10 mouse cellular contexts compared by ENCODE assay signal in genomic region chr6:83392166-83392780, GRCm38 (mm10). TPM values are rescaled to one million over a fixed set of nuclear protein-coding genes. Genes with fewer than 3 reads are reported as not detected.
A peak's percentile ranks its signal among the peaks of the same experiment; 100 is the strongest.
DNase-seq lines count a peak whose midpoint lies in the region; ATAC-seq lines count a peak whose summit lies in the region.
"Had no signal": no experiment of that assay in that cellular context is flagged by ENCODE, and none has a peak within 500 bp of the region (broad histone marks: within the 10 kb centered on the region; RNA-seq: fewer than 3 reads in every experiment).

No protein-coding gene starts in this region.

- no peaks in the 10 kb centered on the region for H3K27me3 ChIP-seq in forebrain, embryonic 15.5 days
- H3K27me3 ChIP-seq in forebrain, embryonic 12.5 days, result no peaks in the 10 kb centered on the region
- H3K27me3 ChIP-seq in embryonic facial prominence, embryonic 15.5 days, result no peaks in the 10 kb centered on the region
- no peaks in the 10 kb centered on the region for H3K27me3 ChIP-seq in lung, embryonic 16.5 days (ENCODE audit: control insufficient read depth, insufficient read depth, low read depth, low read length)
- no peaks in the 10 kb centered on the region for H3K27me3 ChIP-seq in intestine, embryonic 16.5 days (replicated peaks; ENCODE audit: control insufficient read depth, insufficient read depth, low read length)
- H3K27me3 ChIP-seq: liver, embryonic 15.5 days had no signal

- ATAC-seq in forebrain, embryonic 15.5 days (replicated peaks), result no peak; the same call in 1 of the 2 replicates
- no peak for ATAC-seq in forebrain, embryonic 12.5 days (ENCODE audit: low FRiP score)
- ATAC-seq in embryonic facial prominence, embryonic 15.5 days (ENCODE audit: insufficient number of reproducible peaks, low FRiP score, low TSS enrichment, low read depth), result no peak
- ATAC-seq in lung, embryonic 16.5 days (ENCODE audit: low read depth), result 0 out of 2 replicates have a peak, but pooled peaks have one; percentile 31
- ATAC-seq in erythroblast, adult 5-6 weeks (replicated peaks; ENCODE audit: low FRiP score, poor library complexity, severe bottlenecking), result no peak
- no peak for ATAC-seq in intestine, embryonic 16.5 days

- H3K4me3 ChIP-seq in forebrain, embryonic 15.5 days, result no peak overlapping the region
- no peak overlapping the region for H3K4me3 ChIP-seq in forebrain, embryonic 12.5 days (replicated peaks)
- no peak overlapping the region for H3K4me3 ChIP-seq in embryonic facial prominence, embryonic 15.5 days (replicated peaks)
- no peak overlapping the region for H3K4me3 ChIP-seq in lung, embryonic 16.5 days (ENCODE audit: low read length)
- H3K4me3 ChIP-seq in intestine, embryonic 16.5 days (ENCODE audit: low read length), result no peak overlapping the region
- H3K4me3 ChIP-seq: liver, embryonic 15.5 days had no signal

- H3K9me3 ChIP-seq in forebrain, embryonic 15.5 days, result no peaks in the 10 kb centered on the region
- H3K9me3 ChIP-seq in forebrain, embryonic 12.5 days, result no peaks in the 10 kb centered on the region
- no peaks in the 10 kb centered on the region for H3K9me3 ChIP-seq in embryonic facial prominence, embryonic 15.5 days (replicated peaks)
- no peaks in the 10 kb centered on the region for H3K9me3 ChIP-seq in lung, embryonic 16.5 days (ENCODE audit: control insufficient read depth, low read length)
- no peaks in the 10 kb centered on the region for H3K9me3 ChIP-seq in intestine, embryonic 16.5 days (ENCODE audit: control insufficient read depth, low read length)
- H3K9me3 ChIP-seq: liver, embryonic 15.5 days had no signal

- no peak overlapping the region for H3K9ac ChIP-seq in forebrain, embryonic 15.5 days (replicated peaks)
- H3K9ac ChIP-seq in forebrain, embryonic 12.5 days, result no peak overlapping the region
- no peak overlapping the region for H3K9ac ChIP-seq in embryonic facial prominence, embryonic 15.5 days
- no peak overlapping the region for H3K9ac ChIP-seq in lung, embryonic 16.5 days (ENCODE audit: low read length)
- no peak overlapping the region for H3K9ac ChIP-seq in intestine, embryonic 16.5 days (ENCODE audit: low read depth, low read length)
- H3K9ac ChIP-seq: liver, embryonic 15.5 days had no signal

- no peak overlapping the region for H3K4me2 ChIP-seq in forebrain, embryonic 15.5 days (replicated peaks)
- no peak overlapping the region for H3K4me2 ChIP-seq in forebrain, embryonic 12.5 days
- H3K4me2 ChIP-seq in embryonic facial prominence, embryonic 15.5 days (replicated peaks), result no peak overlapping the region
- no peak overlapping the region for H3K4me2 ChIP-seq in lung, embryonic 16.5 days (ENCODE audit: low read depth, low read length)
- no peak overlapping the region for H3K4me2 ChIP-seq in intestine, embryonic 16.5 days (ENCODE audit: low read depth, low read length)
- H3K4me2 ChIP-seq: liver, embryonic 15.5 days had no signal

- peak; percentile 43 for DNase-seq in layer of hippocampus, adult 9-11 months
- DNase-seq in layer of hippocampus, adult 9-10 months (ENCODE audit: low spot score), result no peak
- DNase-seq: thymus, postnatal 14 days had no signal

- peaks cover 15% of the 10 kb centered on the region for H3K4me1 ChIP-seq in forebrain, embryonic 15.5 days
- no peaks in the 10 kb centered on the region for H3K4me1 ChIP-seq in forebrain, embryonic 12.5 days
- peaks cover 25% of the 10 kb centered on the region for H3K4me1 ChIP-seq in embryonic facial prominence, embryonic 15.5 days
- H3K4me1 ChIP-seq in lung, embryonic 16.5 days (replicated peaks; ENCODE audit: control insufficient read depth, insufficient read depth, low read length), result peaks cover 6% of the 10 kb centered on the region; the same call in 1 of the 2 replicates
- H3K4me1 ChIP-seq in intestine, embryonic 16.5 days (ENCODE audit: control insufficient read depth, insufficient read depth, low read length), result 0 out of 2 replicates have a peak, but pooled peaks cover 4% of the 10 kb centered on the region

- 74% methylated on average over 8 of the region's 8 CpGs for WGBS in forebrain, embryonic 15.5 days
- WGBS in forebrain, embryonic 12.5 days, result 93% methylated on average over 8 of the region's 8 CpGs
- WGBS in embryonic facial prominence, embryonic 15.5 days, result 64% methylated on average over 8 of the region's 8 CpGs
- WGBS in lung, embryonic 16.5 days, result 62% methylated on average over 8 of the region's 8 CpGs
- 72% methylated on average over 8 of the region's 8 CpGs for WGBS in intestine, embryonic 16.5 days

- H3K27ac ChIP-seq in forebrain, embryonic 15.5 days (replicated peaks), result 0 out of 2 replicates have a peak overlapping the region, but pooled peaks have one; percentile 2
- no peak overlapping the region for H3K27ac ChIP-seq in forebrain, embryonic 12.5 days
- H3K27ac ChIP-seq in embryonic facial prominence, embryonic 15.5 days (replicated peaks), result peak overlapping the region; percentile 70
- H3K27ac ChIP-seq in lung, embryonic 16.5 days (ENCODE audit: low read length), result peak overlapping the region; percentile 34
- no peak overlapping the region for H3K27ac ChIP-seq in intestine, embryonic 16.5 days (ENCODE audit: low read length)
- H3K27ac ChIP-seq: liver, embryonic 15.5 days had no signal

- H3K36me3 ChIP-seq in forebrain, embryonic 15.5 days, result peaks cover 31% of the 10 kb centered on the region
- H3K36me3 ChIP-seq in forebrain, embryonic 12.5 days (replicated peaks), result peaks cover 63% of the 10 kb centered on the region
- H3K36me3 ChIP-seq in embryonic facial prominence, embryonic 15.5 days, result peaks cover 37% of the 10 kb centered on the region
- H3K36me3 ChIP-seq in lung, embryonic 16.5 days (ENCODE audit: control insufficient read depth, insufficient read depth, low read length), result peaks cover 21% of the 10 kb centered on the region
- peaks cover 9% of the 10 kb centered on the region for H3K36me3 ChIP-seq in intestine, embryonic 16.5 days (ENCODE audit: control insufficient read depth, insufficient read depth, low read length)

RNA-seq across cellular contexts. Expression of gene Bola3, which starts 43.3 kb away (rescaled TPM):
- 58.8 and 59.7 TPM in 2 replicates for polyA plus RNA-seq in forebrain, embryonic 15.5 days (2015; fragmentation: Nextera tagmentation; extraction: Ambion mirVana)
- polyA plus RNA-seq in forebrain, embryonic 12.5 days (2016; fragmentation: Nextera tagmentation; extraction: Ambion mirVana), result 106 and 109 TPM in 2 replicates
- 105 and 113 TPM in 2 replicates for polyA plus RNA-seq in embryonic facial prominence, embryonic 15.5 days (2015; fragmentation: Nextera tagmentation; extraction: Ambion mirVana)
- polyA plus RNA-seq in lung, embryonic 16.5 days (2015; fragmentation: Nextera tagmentation; extraction: Ambion mirVana), result 132 and 133 TPM in 2 replicates
- total RNA-seq in erythroblast, adult 5-6 weeks (2015; ENCODE audit: low replicate concordance), result 99.1 and 113 TPM in 2 replicates
- 93.6 and 115 TPM in 2 replicates for total RNA-seq in erythroblast, adult 5-6 weeks (2017; ENCODE audit: low replicate concordance)
- 173 and 186 TPM in 2 replicates for polyA plus RNA-seq in intestine, embryonic 16.5 days (2015; fragmentation: Nextera tagmentation; extraction: Ambion mirVana)

Comparison
In these comparisons a context has a peak if more than half of its experiments do, and no peak if none do; other contexts are left out.
1. H3K27ac ChIP-seq: peak in forebrain, embryonic 15.5 days (single experiment), embryonic facial prominence, embryonic 15.5 days (single experiment) and lung, embryonic 16.5 days (single experiment); none in forebrain, embryonic 12.5 days (single experiment) and intestine, embryonic 16.5 days (single experiment).